Mouse (Mus musculus) lung, postnatal 36 days (tissue): ENCODE results near the gene Stk26.

Experiments used
- DNase-seq: peaks from one replicate; pipeline ENCODE4 v3.0.0; 2022; ENCODE audit warnings: mixed read lengths

Gene Stk26

GRCm38 (mm10) chrX:50840847-50841560 is at the start of gene Stk26:
Gene Stk26, plus strand, starts transcription at chrX:50841047.
- DNase-seq = peak; percentile 71

GRCm38 (mm10) chrX:50793005-50793680 is 47.7 kb upstream of the Stk26 start:
- DNase-seq = no peak

GRCm38 (mm10) chrX:50797798-50798197 is 43.0 kb upstream of the Stk26 start:
- DNase-seq = no peak

GRCm38 (mm10) chrX:50798571-50798970 is 42.3 kb upstream of the Stk26 start:
- DNase-seq = no peak

- no peak for DNase-seq
Measured at GRCm38 (mm10) chrX:50799656-50800188, 41.1 kb upstream of the Stk26 start.

- peak; percentile 12 for DNase-seq
Measured at GRCm38 (mm10) chrX:50805654-50806053, 35.2 kb upstream of the Stk26 start.

GRCm38 (mm10) chrX:50823856-50824255 is 17.0 kb upstream of the Stk26 start:
- no peak for DNase-seq

GRCm38 (mm10) chrX:50835592-50835991 is 5.3 kb upstream of the Stk26 start:
- no peak for DNase-seq

- no peak for DNase-seq
Measured at GRCm38 (mm10) chrX:50836029-50836691, 4.7 kb upstream of the Stk26 start.

GRCm38 (mm10) chrX:50841587-50841986 is 740 bp downstream of the Stk26 start:
- no peak for DNase-seq

GRCm38 (mm10) chrX:50842046-50842445 is 1.2 kb downstream of the Stk26 start:
- no peak for DNase-seq

GRCm38 (mm10) chrX:50850428-50851184 is 9.8 kb downstream of the Stk26 start:
- DNase-seq = no peak

- DNase-seq = no peak
Measured at GRCm38 (mm10) chrX:50863771-50864170, 22.9 kb downstream of the Stk26 start.

GRCm38 (mm10) chrX:50864734-50865133 is 23.9 kb downstream of the Stk26 start:
- no peak for DNase-seq

GRCm38 (mm10) chrX:50874246-50875002 is 33.6 kb downstream of the Stk26 start:
- no peak for DNase-seq

- no peak for DNase-seq
Measured at GRCm38 (mm10) chrX:50887999-50888398, 47.2 kb downstream of the Stk26 start.

- no peak for DNase-seq
Measured at GRCm38 (mm10) chrX:50903497-50903896, 62.6 kb downstream of the Stk26 start.

- DNase-seq = no peak
Measured at GRCm38 (mm10) chrX:50909915-50910314, 69.1 kb downstream of the Stk26 start.

GRCm38 (mm10) chrX:50917389-50917788 is 76.5 kb downstream of the Stk26 start:
- no peak for DNase-seq

- DNase-seq = peak; percentile 3
Measured at GRCm38 (mm10) chrX:50918754-50919153, 77.9 kb downstream of the Stk26 start.

GRCm38 (mm10) chrX:50924629-50925364 is 84.0 kb downstream of the Stk26 start:
- peak; percentile 41 for DNase-seq
